20 mouse cellular contexts compared by ENCODE assay signal in the genomic region with DNA sequence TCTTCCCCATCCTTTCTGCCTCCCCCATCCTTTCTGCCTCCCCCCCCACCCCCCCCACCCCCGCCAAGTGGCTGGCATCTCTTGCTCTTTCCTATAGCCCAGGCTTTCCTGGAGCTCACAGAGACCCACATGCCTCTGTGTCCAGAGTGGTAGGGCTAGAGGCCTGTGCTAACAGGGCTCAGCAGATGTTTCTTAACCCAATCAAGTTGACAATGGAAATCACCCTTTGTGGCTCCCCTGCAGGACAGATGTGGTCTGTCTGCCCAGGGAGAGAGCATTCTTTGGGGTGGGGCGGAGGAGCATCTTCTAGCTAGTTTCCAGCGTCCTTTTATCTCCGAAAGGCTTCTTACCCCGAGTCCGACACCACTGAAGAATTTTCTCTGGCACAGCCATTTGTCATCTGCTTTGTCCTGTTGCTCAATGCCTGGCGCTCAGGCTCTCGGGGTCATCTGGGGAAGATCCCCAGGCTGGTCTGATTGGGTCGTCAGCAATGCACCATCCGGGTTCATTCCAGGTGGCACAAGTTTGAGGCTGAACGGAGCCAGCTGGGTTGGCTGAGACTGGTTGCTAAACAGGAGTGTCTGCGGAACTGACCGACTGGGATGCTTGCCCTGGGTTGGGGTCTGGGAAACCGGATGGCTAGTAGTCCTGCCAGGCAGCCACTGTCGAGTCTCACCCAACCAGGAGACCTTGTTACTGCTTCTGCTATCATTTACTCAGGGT.
A peak's percentile ranks its signal among the peaks of the same experiment; 100 is the strongest.
DNase-seq lines count a peak whose midpoint lies in the region.
"Had no signal": no experiment of that assay in that cellular context is flagged by ENCODE, and none has a peak within 500 bp of the region (broad histone marks: within the 10 kb centered on the region; RNA-seq: fewer than 3 reads in every experiment).

No protein-coding gene starts in this region.

- H3K36me3 ChIP-seq in heart, embryonic 10.5 days = no peaks in the 10 kb centered on the region
- H3K36me3 ChIP-seq in embryonic facial prominence, embryonic 10.5 days (replicated peaks) = no peaks in the 10 kb centered on the region
- H3K36me3 ChIP-seq: embryonic facial prominence, embryonic 12.5 days; liver, embryonic 15.5 days had no signal

- peaks cover 39% of the 10 kb centered on the region; the same call in 1 of the 2 replicates for H3K27me3 ChIP-seq in heart, embryonic 10.5 days (ENCODE audit: insufficient read depth, poor library complexity, severe bottlenecking)
- peaks cover 54% of the 10 kb centered on the region for H3K27me3 ChIP-seq in embryonic facial prominence, embryonic 10.5 days (replicated peaks; ENCODE audit: low read depth, poor library complexity, severe bottlenecking)
- H3K27me3 ChIP-seq: embryonic facial prominence, embryonic 12.5 days had no signal

- 56% methylated on average over 15 of the region's 15 CpGs for WGBS in heart, embryonic 10.5 days
- WGBS in embryonic facial prominence, embryonic 10.5 days = 77% methylated on average over 15 of the region's 15 CpGs

- no peak overlapping the region for H3K4me3 ChIP-seq in heart, embryonic 10.5 days
- no peak overlapping the region for H3K4me3 ChIP-seq in embryonic facial prominence, embryonic 10.5 days
- H3K4me3 ChIP-seq: embryonic facial prominence, embryonic 12.5 days; liver, embryonic 15.5 days had no signal

- peaks cover 31% of the 10 kb centered on the region for H3K4me1 ChIP-seq in heart, embryonic 10.5 days
- peaks cover 34% of the 10 kb centered on the region for H3K4me1 ChIP-seq in embryonic facial prominence, embryonic 10.5 days

- DNase-seq in cerebellum, postnatal 10 days = peak; percentile 57 to 70
- no peak for DNase-seq in cerebellum, adult 11 months
- no peak for DNase-seq in heart, embryonic 10.5 days (ENCODE audit: low spot score)
- no peak for DNase-seq in heart, postnatal 14 days
- DNase-seq in embryonic facial prominence, embryonic 10.5 days (ENCODE audit: low spot score) = no peak
- DNase-seq in lung, postnatal 14 days = peak; percentile 14
- DNase-seq in frontal cortex, postnatal 14 days (ENCODE audit: low spot score in 2 of 2) = no peak
- DNase-seq: cerebellum, adult 18-20 months; cerebellum, postnatal 36 days; kidney, adult 9 months; kidney, postnatal 14 days; layer of hippocampus, adult 9-11 months; liver; midbrain, embryonic 14.5 days; retina, postnatal 1 day; right cerebral cortex, postnatal 14 days; thymus, postnatal 4 days had no signal

- peak overlapping the region; percentile 22; the same call in 1 of the 2 replicates for H3K27ac ChIP-seq in heart, embryonic 10.5 days
- 0 out of 2 replicates have a peak overlapping the region, but pooled peaks have one; percentile 14 for H3K27ac ChIP-seq in embryonic facial prominence, embryonic 10.5 days (replicated peaks)
- H3K27ac ChIP-seq: embryonic facial prominence, embryonic 12.5 days; hindbrain, embryonic 14.5 days; liver, embryonic 15.5 days had no signal

- no peaks in the 10 kb centered on the region for H3K9me3 ChIP-seq in heart, embryonic 10.5 days
- no peaks in the 10 kb centered on the region for H3K9me3 ChIP-seq in embryonic facial prominence, embryonic 10.5 days
- H3K9me3 ChIP-seq: embryonic facial prominence, embryonic 12.5 days; liver, embryonic 15.5 days had no signal

- intact Hi-C loops in heart, postnatal 14 days (cut with DNase I) = no loop called here

Comparison
In these comparisons a context has a peak if more than half of its experiments do, and no peak if none do; other contexts are left out.
1. DNase-seq: peak in cerebellum, postnatal 10 days (2 of 2) and lung, postnatal 14 days (single experiment); none in cerebellum, adult 11 months (single experiment), heart, embryonic 10.5 days (single experiment), heart, postnatal 14 days (0 of 2), embryonic facial prominence, embryonic 10.5 days (single experiment) and frontal cortex, postnatal 14 days (0 of 2).